Mouse (Mus musculus) liver, embryonic 16.5 days (tissue): ENCODE measurements at regions not wholly inside any gene's neighbourhood (a gene's known extent, or its start where the extent isn't known, plus 50 kb on each side); places are given as distances from the start of the nearest gene placed in this dataset.

Experiments used
- ATAC-seq: fragments of 200-750 bp; cut with Nextera tagmentation; 2 replicates; pipeline ENCODE4 v1.8.0; 2017; ENCODE audit warnings: low read depth, mild to moderate bottlenecking, moderate number of reproducible peaks, moderate library complexity
- H3K27ac ChIP-seq: fragments of 300-500 bp; sonication (generic); 2 replicates; pipeline ENCODE4 v1.5.1; 2014; ENCODE audit warnings: mild to moderate bottlenecking, low read length
- H3K27me3 ChIP-seq: fragments of 300-500 bp; sonication (generic); 2 replicates; pipeline ENCODE4 v1.6.1; 2014; ENCODE audit warnings: low read depth, low read length, mixed read lengths; ENCODE audit not compliant: control insufficient read depth, insufficient read depth
- H3K36me3 ChIP-seq: fragments of 300-500 bp; sonication (generic); 2 replicates; pipeline ENCODE4 v1.6.1; 2014; ENCODE audit warnings: mild to moderate bottlenecking; ENCODE audit not compliant: control insufficient read depth, insufficient read depth
- H3K4me1 ChIP-seq: fragments of 300-500 bp; sonication (generic); 2 replicates; pipeline ENCODE4 v1.6.1; 2014; ENCODE audit warnings: low read depth, low read length, mixed read lengths; ENCODE audit not compliant: control insufficient read depth
- H3K4me2 ChIP-seq: fragments of 300-500 bp; sonication (generic); 2 replicates; pipeline ENCODE4 v1.6.1; 2014; ENCODE audit warnings: low read depth, low read length, mixed read lengths
- H3K4me3 ChIP-seq: fragments of 300-500 bp; sonication (generic); 2 replicates; pipeline ENCODE4 v1.5.1; 2014; ENCODE audit warnings: low read depth, mild to moderate bottlenecking, low read length
- H3K9ac ChIP-seq: fragments of 300-500 bp; sonication (generic); 2 replicates; pipeline ENCODE4 v1.6.1; 2014; ENCODE audit warnings: low read depth, low read length
- H3K9me3 ChIP-seq: fragments of 300-500 bp; sonication (generic); replicated peaks from 2 replicates; pipeline ENCODE4 v1.6.1; 2016; ENCODE audit warnings: low read length; ENCODE audit not compliant: control insufficient read depth
- WGBS: fragments of 180-500 bp; shearing (Covaris S2); extraction: QIAGEN DNeasy Blood & Tissue Kit; methylation state at CpG from one replicate; pipeline ENCODE4 v1.1.7; 2014; ENCODE audit not compliant: insufficient replicate concordance; 5-methylcytosine and 5-hydroxymethylcytosine counted together

DNA sequence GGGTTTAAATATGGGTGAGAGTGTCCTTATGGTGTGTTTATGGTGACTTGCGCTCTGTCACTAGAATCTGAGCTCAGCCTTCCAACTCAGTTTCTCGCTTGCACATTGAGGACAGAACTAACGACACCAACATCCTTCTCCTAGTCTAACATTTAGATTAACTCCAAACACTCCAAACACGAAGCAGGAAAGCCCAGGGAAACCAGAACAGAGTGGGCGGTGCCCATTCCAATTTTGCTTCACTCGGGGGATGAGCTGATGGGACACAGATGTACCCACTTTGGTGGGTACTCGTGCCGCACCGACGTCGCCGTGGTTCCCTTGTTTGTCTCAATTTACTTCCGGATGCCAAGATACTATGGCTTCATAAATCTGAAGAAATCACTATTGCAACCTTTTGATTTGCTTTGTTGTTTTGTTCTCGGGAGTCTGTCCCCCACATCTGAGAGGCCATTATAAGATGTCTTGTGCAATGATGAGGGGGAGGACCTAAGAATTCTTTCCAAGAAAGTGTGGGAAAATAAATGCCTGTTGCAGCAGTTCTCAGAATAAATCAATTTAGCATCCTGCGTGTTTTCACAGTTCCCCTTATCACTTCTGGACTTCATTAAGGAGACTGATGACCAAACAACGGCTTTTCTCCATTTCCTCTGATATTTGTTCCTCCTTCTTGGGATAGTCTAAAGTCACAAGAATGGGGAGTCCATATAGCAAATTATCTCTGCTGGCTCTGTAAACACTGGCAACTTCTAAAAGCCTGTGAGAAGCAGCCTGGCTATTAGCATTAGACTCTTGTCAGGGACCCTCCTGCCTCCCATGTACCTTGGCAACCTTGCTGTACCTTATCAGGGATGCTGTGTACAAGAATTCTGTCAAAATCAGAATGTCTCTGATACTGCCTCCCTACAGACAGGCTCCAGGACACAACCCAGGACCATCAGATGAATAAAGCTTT lies 96.2 kb upstream of the Klf9 start:
- WGBS = 63% methylated on average over 16 of the region's 16 CpGs
- ATAC-seq = no peak

GRCm38 (mm10) chr19:23051456-23051855 lies 89.6 kb upstream of the Klf9 start:
- H3K27ac ChIP-seq = no peak overlapping the region
- no peaks in the 10 kb centered on the region for H3K9me3 ChIP-seq
- no peak for ATAC-seq
- no peaks in the 10 kb centered on the region for H3K4me1 ChIP-seq
- no peaks in the 10 kb centered on the region for H3K36me3 ChIP-seq
- H3K9ac ChIP-seq = no peak overlapping the region
- H3K27me3 ChIP-seq = no peaks in the 10 kb centered on the region
- H3K4me2 ChIP-seq = no peak overlapping the region
- H3K4me3 ChIP-seq = no peak overlapping the region
- whole genome bisulfite sequencing = 71% methylated on average over 4 of the region's 4 CpGs

More for the DNA sequence above, 96.2 kb upstream of the Klf9 start:
- no peaks in the 10 kb centered on the region for H3K4me1 ChIP-seq
- no peaks in the 10 kb centered on the region for H3K27me3 ChIP-seq
- H3K36me3 ChIP-seq = no peaks in the 10 kb centered on the region
- H3K4me3 ChIP-seq = no peak overlapping the region
- no peak overlapping the region for H3K27ac ChIP-seq
- H3K4me2 ChIP-seq = no peak overlapping the region
- no peaks in the 10 kb centered on the region for H3K9me3 ChIP-seq
- no peak overlapping the region for H3K9ac ChIP-seq

GRCm38 (mm10) chr19:23054440-23054839 lies 86.6 kb upstream of the Klf9 start:
- Histone ChIP-seq H3K4me3 (no peak overlapping the region), H3K9ac (no peak overlapping the region), H3K27ac (no peak overlapping the region), H3K4me1 (no peaks in the 10 kb centered on the region; the same call in 1 of the 2 replicates), H3K36me3 (no peaks in the 10 kb centered on the region), H3K27me3 (no peaks in the 10 kb centered on the region), H3K9me3 (no peaks in the 10 kb centered on the region), H3K4me2 (no peak overlapping the region)
- 52% methylated on average over 4 of the region's 4 CpGs for WGBS
- no peak for ATAC-seq

- Histone ChIP-seq H3K4me1 (no peaks in the 10 kb centered on the region; the same call in 1 of the 2 replicates), H3K9ac (no peak overlapping the region), H3K9me3 (no peaks in the 10 kb centered on the region), H3K36me3 (no peaks in the 10 kb centered on the region), H3K27ac (no peak overlapping the region), H3K4me3 (no peak overlapping the region), H3K27me3 (no peaks in the 10 kb centered on the region), H3K4me2 (0 out of 2 replicates have a peak overlapping the region, but pooled peaks have one; percentile 55)
- 73% methylated on average over 5 of the region's 5 CpGs for WGBS
- no peak for ATAC-seq
Observed at GRCm38 (mm10) chr19:23055916-23056805, 84.9 kb upstream of the Klf9 start.

- Histone ChIP-seq H3K27me3 (no peaks in the 10 kb centered on the region), H3K4me1 (no peaks in the 10 kb centered on the region; the same call in 1 of the 2 replicates), H3K9ac (no peak overlapping the region), H3K27ac (no peak overlapping the region), H3K9me3 (no peaks in the 10 kb centered on the region), H3K4me2 (peak overlapping the region; percentile 55), H3K4me3 (peak overlapping the region; percentile 36), H3K36me3 (no peaks in the 10 kb centered on the region)
- WGBS = 2% methylated on average over 32 of the region's 32 CpGs
- ATAC-seq = peak; percentile 74
Observed at GRCm38 (mm10) chr19:23056851-23057707, 83.9 kb upstream of the Klf9 start.

DNA sequence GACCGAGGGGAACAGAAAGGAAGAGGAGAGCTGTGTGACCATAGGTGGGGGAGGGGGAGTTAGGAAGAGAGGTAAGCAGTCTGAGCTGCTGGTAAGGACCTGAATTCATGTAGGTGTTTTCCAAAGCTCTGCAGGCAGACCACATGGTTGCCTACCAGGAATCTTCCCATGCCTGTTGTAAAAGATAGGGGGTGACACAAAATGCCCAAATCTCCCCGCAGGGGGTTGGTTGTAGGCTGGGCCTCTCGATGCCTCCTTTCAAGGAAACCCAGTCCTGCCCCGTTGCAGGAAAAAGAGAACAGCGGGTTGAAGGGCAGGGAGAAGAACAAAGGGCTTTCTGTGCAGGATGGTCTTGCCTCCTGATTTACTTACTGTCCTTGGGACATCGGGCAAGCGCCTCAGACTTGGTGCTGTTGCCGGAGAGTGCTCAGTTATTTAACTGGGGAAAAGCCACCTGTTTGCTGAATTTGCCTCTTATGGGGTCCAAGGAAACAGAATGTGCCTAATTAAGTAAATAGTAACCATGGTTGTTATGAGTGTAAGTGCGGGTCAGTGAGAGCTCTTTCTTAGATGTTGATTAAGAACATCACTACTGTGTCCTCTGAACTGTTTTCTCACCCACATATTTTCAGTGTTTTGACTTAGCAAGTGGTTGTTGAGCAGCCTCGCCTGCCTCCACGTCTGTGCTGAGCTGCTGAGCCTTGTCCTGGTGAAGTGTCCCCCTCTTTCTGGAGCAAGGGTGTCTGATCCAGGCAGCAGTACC lies 83.1 kb upstream of the Klf9 start:
- Histone ChIP-seq H3K9ac (no peak overlapping the region), H3K4me2 (peak overlapping the region; percentile 55), H3K4me1 (no peaks in the 10 kb centered on the region; the same call in 1 of the 2 replicates), H3K4me3 (peak overlapping the region; percentile 36; the same call in 1 of the 2 replicates), H3K27me3 (no peaks in the 10 kb centered on the region), H3K36me3 (no peaks in the 10 kb centered on the region), H3K27ac (no peak overlapping the region), H3K9me3 (no peaks in the 10 kb centered on the region)
- ATAC-seq = no peak
- WGBS = 29% methylated on average over 11 of the region's 11 CpGs

DNA sequence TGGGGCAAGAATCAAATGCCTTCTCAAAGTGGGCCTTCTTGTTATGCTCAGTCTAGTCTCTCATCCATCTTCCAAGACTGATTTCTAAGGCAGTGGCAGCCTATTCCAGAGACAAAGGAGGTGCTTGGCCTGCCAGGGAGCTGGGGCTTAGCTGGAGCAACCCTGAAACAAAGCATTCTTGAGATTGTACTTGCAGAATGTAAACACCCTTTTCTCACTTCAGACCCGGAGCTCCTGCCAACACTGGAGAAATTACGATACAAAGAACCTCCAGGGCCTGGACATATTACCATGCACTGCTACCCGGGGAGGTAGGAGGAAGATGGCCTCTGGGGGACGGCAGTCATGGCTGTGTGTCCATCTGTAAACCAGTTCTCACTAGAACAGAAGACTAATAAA lies 82.5 kb upstream of the Klf9 start:
- H3K9me3 ChIP-seq = no peaks in the 10 kb centered on the region
- WGBS = 48% methylated on average over 4 of the region's 4 CpGs
- H3K4me3 ChIP-seq = no peak overlapping the region
- H3K9ac ChIP-seq = no peak overlapping the region
- H3K4me2 ChIP-seq = no peak overlapping the region
- no peaks in the 10 kb centered on the region for H3K27me3 ChIP-seq
- no peak overlapping the region for H3K27ac ChIP-seq
- no peak for ATAC-seq
- no peaks in the 10 kb centered on the region for H3K36me3 ChIP-seq
- H3K4me1 ChIP-seq = no peaks in the 10 kb centered on the region; the same call in 1 of the 2 replicates
